Mouse (Mus musculus) hematopoietic multipotent progenitor cell, adult 10-12 weeks (in vitro differentiated cells): ENCODE data around the gene Gm7173. TPM values are rescaled to one million over a fixed set of nuclear protein-coding genes. Genes with fewer than 3 reads are reported as not detected.

ENCODE experiments used
- polyA plus RNA-seq: library from polyadenylated mRNA; stranded (reverse); fragments of >175 nt; gene quantifications from 2 replicates; pipeline ENCODE4 v1.2.3, GENCODE M21; 2012; ENCODE audit warnings: low replicate concordance

The Gm7173 gene
- polyA plus RNA-seq = not detected in 2 replicates

GRCm38 (mm10) chrX:79516977-79517645 lies at the start of gene Gm7173:
Gene Gm7173, minus strand, starts transcription at chrX:79517285.

Other genes starting within 250 kb of the Gm7173 start
- not detected in 2 replicates for gene Mageb16, start 154.2 kb upstream of the Gm7173 start, polyA plus RNA-seq